Mouse (Mus musculus) intestine, embryonic 16.5 days (tissue): ENCODE results near the gene Meis2. TPM values are rescaled to one million over a fixed set of nuclear protein-coding genes. Genes with fewer than 3 reads are reported as not detected.

Experiments
- ATAC-seq: fragments of 200-750 bp; cut with Nextera tagmentation; 2 replicates; pipeline ENCODE4 v1.8.0; 2017; ENCODE audit warnings: moderate TSS enrichment, moderate library complexity
- H3K27ac ChIP-seq: fragments of 300-500 bp; sonication (generic); 2 replicates; pipeline ENCODE4 v1.5.1; 2014; ENCODE audit warnings: mild to moderate bottlenecking, low read length
- H3K27me3 ChIP-seq: fragments of 300-500 bp; sonication (generic); replicated peaks from 2 replicates; pipeline ENCODE4 v1.6.1; 2014; ENCODE audit warnings: low read length, control low read depth, mixed read lengths; ENCODE audit not compliant: control insufficient read depth, insufficient read depth
- H3K36me3 ChIP-seq: fragments of 300-500 bp; sonication (generic); 2 replicates; pipeline ENCODE4 v1.6.1; 2014; ENCODE audit warnings: low read length, control low read depth; ENCODE audit not compliant: control insufficient read depth, insufficient read depth
- H3K4me1 ChIP-seq: fragments of 300-500 bp; sonication (generic); 2 replicates; pipeline ENCODE4 v1.6.1; 2014; ENCODE audit warnings: low read length, control low read depth, mixed read lengths; ENCODE audit not compliant: control insufficient read depth, insufficient read depth
- H3K4me2 ChIP-seq: fragments of 300-500 bp; sonication (generic); 2 replicates; pipeline ENCODE4 v1.6.1; 2014; ENCODE audit warnings: low read depth, low read length, control low read depth
- H3K4me3 ChIP-seq: fragments of 300-500 bp; sonication (generic); 2 replicates; pipeline ENCODE4 v1.5.1; 2014; ENCODE audit warnings: mild to moderate bottlenecking, low read length
- H3K9ac ChIP-seq: fragments of 300-500 bp; sonication (generic); 2 replicates; pipeline ENCODE4 v1.6.1; 2014; ENCODE audit warnings: low read depth, low read length
- H3K9me3 ChIP-seq: fragments of 300-500 bp; sonication (generic); 2 replicates; pipeline ENCODE4 v1.6.1; 2016; ENCODE audit warnings: low read length, control low read depth; ENCODE audit not compliant: control insufficient read depth
- WGBS: fragments of 180-500 bp; shearing (Covaris S2); extraction: QIAGEN DNeasy Blood & Tissue Kit; methylation state at CpG from one replicate; pipeline ENCODE4 v1.1.7; 2014; 5-methylcytosine and 5-hydroxymethylcytosine counted together
- polyA plus RNA-seq: library from polyadenylated mRNA; unstranded; fragments of >200 nt; fragmentation: Nextera tagmentation; extraction: Ambion mirVana; gene quantifications from 2 replicates; pipeline ENCODE4 v1.2.1, GENCODE M21; 2015

Gene Meis2
- polyA plus RNA-seq, 1 experiment from 2014 or later = 26.8 TPM

GRCm38 (mm10) chr2:115883520-115883919 lies 182.1 kb downstream of the Meis2 start:
- H3K27ac ChIP-seq = no peak overlapping the region
- no peak overlapping the region for H3K4me2 ChIP-seq
- no peak overlapping the region for H3K4me3 ChIP-seq
- no peak for ATAC-seq
- no peaks in the 10 kb centered on the region for H3K27me3 ChIP-seq
- no peaks in the 10 kb centered on the region for H3K36me3 ChIP-seq
- no peaks in the 10 kb centered on the region for H3K9me3 ChIP-seq
- WGBS = 58% methylated on average over 10 of the region's 10 CpGs
- H3K4me1 ChIP-seq = no peaks in the 10 kb centered on the region
- no peak overlapping the region for H3K9ac ChIP-seq

DNA sequence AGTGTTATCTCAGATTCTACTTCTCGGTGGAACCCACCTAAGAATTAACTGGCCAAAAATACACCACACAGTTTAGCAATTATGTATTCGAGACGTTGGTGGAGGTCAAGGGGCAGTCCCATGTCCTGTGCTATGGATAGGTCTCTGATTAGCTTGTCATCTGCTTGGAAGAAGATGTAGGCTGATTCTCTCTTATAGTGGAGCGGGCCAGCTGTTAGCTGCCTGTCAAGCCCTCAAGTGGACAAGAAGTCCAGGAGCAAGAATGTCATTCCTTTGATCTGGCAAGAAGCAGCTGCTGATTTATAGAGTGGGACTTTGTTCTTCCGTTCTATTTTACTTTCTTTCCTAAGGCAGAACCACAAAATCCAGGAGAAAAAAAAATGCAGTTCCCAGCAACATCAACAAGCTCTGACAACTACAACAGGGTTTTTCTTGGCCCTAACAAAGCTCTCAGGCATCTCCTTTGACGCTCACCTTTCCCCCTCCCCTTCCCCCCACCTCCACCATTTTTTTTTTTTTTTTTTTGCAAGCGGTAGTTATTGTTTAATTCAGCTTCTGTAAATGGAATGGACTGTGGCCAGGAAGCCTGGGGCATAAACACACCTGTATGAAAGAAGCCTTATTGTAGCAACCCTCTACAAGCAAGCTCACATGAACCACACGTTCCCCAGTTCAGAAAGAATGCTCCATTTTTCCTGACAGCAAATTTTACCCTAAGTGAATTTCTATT lies 189.7 kb downstream of the Meis2 start:
- no peaks in the 10 kb centered on the region for H3K4me1 ChIP-seq
- H3K9ac ChIP-seq = no peak overlapping the region

GRCm38 (mm10) chr2:115872851-115873250 lies 192.8 kb downstream of the Meis2 start:
- Histone ChIP-seq H3K4me1 (no peaks in the 10 kb centered on the region), H3K27ac (no peak overlapping the region), H3K36me3 (no peaks in the 10 kb centered on the region), H3K27me3 (no peaks in the 10 kb centered on the region), H3K4me2 (no peak overlapping the region), H3K9ac (no peak overlapping the region), H3K9me3 (no peaks in the 10 kb centered on the region), H3K4me3 (no peak overlapping the region)
- 44% methylated on average over 2 of the region's 2 CpGs for WGBS
- ATAC-seq = no peak

More for the DNA sequence above, 189.7 kb downstream of the Meis2 start:
- 53% methylated on average over 8 of the region's 8 CpGs for WGBS
- H3K9me3 ChIP-seq = no peaks in the 10 kb centered on the region
- no peak overlapping the region for H3K4me3 ChIP-seq
- H3K27ac ChIP-seq = no peak overlapping the region
- no peak for ATAC-seq
- H3K4me2 ChIP-seq = no peak overlapping the region
- H3K27me3 ChIP-seq = no peaks in the 10 kb centered on the region
- H3K36me3 ChIP-seq = no peaks in the 10 kb centered on the region

DNA sequence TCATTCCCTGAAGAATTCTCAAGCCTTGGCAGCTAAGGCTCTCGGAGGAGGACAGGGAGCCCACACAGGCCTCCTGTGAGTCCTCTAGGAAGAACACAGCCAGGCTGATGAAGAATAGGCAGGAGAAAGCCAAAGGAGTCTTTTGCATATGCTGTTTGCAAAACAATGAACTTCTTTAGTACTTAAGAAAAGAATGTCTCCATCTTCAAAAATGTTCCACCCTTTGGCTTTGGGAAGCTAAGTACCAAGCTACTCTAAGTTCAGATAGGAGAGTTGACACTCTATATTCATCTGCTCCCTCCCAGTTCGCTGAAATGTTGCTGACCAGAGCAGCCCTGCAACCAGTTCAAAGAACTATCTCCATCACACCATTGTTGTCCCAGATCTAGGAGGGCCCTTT lies 195.7 kb downstream of the Meis2 start:
- Histone ChIP-seq H3K27ac (no peak overlapping the region), H3K27me3 (no peaks in the 10 kb centered on the region), H3K4me2 (no peak overlapping the region), H3K9me3 (no peaks in the 10 kb centered on the region), H3K4me1 (no peaks in the 10 kb centered on the region), H3K4me3 (no peak overlapping the region), H3K36me3 (no peaks in the 10 kb centered on the region), H3K9ac (no peak overlapping the region)
- ATAC-seq = no peak
- WGBS = 49% methylated on average over 2 of the region's 2 CpGs

DNA sequence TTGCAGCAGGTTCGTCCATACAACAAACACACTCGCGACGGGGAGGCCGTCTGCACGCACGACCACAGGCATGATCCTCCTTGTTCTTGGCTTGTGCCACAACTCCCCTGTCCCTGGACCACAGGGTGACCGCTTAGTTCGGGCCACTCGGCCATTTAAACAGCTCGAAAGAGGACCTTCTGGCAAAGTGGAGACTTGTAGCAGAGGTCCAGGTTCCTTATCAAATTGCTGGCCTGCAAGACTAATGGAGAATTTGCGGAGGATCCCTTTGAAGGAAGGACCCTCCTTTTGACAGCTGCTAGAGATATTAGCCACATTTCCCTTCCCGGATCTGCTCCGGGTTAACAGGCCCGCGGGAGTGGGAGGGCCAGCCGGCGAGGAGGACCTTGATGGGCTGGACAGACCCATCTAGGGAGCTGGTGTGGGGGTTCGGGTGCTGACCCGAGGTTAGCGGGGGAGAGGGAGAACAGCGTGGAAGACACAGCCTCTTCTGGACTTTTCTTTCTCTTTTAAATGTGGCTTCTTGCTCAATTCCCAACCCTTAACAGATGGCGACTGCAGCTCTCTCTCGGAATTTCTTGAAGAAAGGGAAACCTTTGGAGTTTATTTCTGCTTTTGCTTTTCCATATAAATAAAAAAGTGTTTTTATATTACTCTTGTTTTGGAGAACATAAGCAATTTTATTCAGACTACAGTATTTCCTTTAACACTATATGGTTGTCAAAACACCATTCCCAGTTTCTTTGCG lies 204.9 kb downstream of the Meis2 start:
- peak overlapping the region; percentile 53 for H3K9ac ChIP-seq
- peak overlapping the region; percentile 50 for H3K4me2 ChIP-seq
- H3K4me3 ChIP-seq = peak overlapping the region; percentile 27
- 7% methylated on average over 25 of the region's 25 CpGs for WGBS
- 0 out of 2 replicates have a peak, but pooled peaks have one; percentile 14 for ATAC-seq
- no peaks in the 10 kb centered on the region for H3K36me3 ChIP-seq
- peak overlapping the region; percentile 23; the same call in 1 of the 2 replicates for H3K27ac ChIP-seq
- H3K4me1 ChIP-seq = peaks cover 14% of the 10 kb centered on the region
- H3K27me3 ChIP-seq = peaks cover 27% of the 10 kb centered on the region
- no peaks in the 10 kb centered on the region for H3K9me3 ChIP-seq

- peak overlapping the region; percentile 27 for H3K4me3 ChIP-seq
- H3K9me3 ChIP-seq = no peaks in the 10 kb centered on the region
- ATAC-seq = peak; percentile 47
- peak overlapping the region; percentile 50 for H3K4me2 ChIP-seq
- H3K4me1 ChIP-seq = peaks cover 14% of the 10 kb centered on the region
- H3K9ac ChIP-seq = 0 out of 2 replicates have a peak overlapping the region, but pooled peaks have one; percentile 53
- 0 out of 2 replicates have a peak overlapping the region, but pooled peaks have one; percentile 23 for H3K27ac ChIP-seq
- peaks cover 27% of the 10 kb centered on the region for H3K27me3 ChIP-seq
- no peaks in the 10 kb centered on the region for H3K36me3 ChIP-seq
- 2% methylated on average over 15 of the region's 15 CpGs for WGBS
Observed at GRCm38 (mm10) chr2:115860141-115860480, 205.5 kb downstream of the Meis2 start.

DNA sequence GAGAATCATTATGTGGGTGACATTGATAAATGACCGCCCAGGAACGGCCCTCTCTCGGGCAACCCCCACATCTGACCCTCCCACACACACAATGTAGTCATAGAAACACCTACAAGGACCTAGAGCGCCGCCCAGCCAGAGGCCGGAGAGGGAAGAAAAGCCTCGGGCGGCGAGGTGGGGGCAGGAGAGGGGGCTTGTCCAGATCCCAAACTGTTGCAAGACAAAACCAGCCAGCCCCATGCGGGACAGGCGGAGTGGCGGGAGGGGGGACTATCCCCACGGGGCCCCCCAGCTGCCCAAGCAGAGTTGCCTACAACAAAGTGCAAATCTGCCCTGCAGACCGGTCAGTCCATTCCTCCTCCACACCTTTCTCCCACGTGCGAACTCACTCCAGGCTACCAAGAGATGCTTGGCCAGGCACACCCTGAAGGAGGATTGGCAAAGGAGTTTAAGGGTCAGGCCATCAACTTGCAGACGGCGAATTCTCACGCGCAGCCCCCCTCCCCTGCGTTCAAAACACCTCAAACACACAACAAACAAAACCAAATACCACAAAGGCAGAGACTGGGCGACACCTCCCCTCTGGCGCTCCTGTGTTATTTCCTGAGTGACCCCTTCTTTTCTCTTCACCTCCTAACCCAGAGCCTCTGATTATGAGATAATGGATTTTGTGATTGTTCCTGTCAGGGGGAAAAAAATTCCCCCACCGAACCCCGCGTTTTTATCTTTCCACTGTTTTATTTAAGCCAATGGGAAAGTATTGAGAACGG lies 206.1 kb downstream of the Meis2 start:
- H3K4me2 ChIP-seq = peak overlapping the region; percentile 50
- H3K4me1 ChIP-seq = peaks cover 18% of the 10 kb centered on the region
- peak overlapping the region; percentile 28; the same call in 1 of the 2 replicates for H3K4me3 ChIP-seq
- peak overlapping the region; percentile 28; the same call in 1 of the 2 replicates for H3K27ac ChIP-seq
- 0 out of 2 replicates have a peak, but pooled peaks have one; percentile 24 for ATAC-seq
- peaks cover 32% of the 10 kb centered on the region for H3K27me3 ChIP-seq
- no peaks in the 10 kb centered on the region for H3K36me3 ChIP-seq
- 10% methylated on average over 27 of the region's 27 CpGs for WGBS
- H3K9ac ChIP-seq = no peak overlapping the region
- no peaks in the 10 kb centered on the region for H3K9me3 ChIP-seq

DNA sequence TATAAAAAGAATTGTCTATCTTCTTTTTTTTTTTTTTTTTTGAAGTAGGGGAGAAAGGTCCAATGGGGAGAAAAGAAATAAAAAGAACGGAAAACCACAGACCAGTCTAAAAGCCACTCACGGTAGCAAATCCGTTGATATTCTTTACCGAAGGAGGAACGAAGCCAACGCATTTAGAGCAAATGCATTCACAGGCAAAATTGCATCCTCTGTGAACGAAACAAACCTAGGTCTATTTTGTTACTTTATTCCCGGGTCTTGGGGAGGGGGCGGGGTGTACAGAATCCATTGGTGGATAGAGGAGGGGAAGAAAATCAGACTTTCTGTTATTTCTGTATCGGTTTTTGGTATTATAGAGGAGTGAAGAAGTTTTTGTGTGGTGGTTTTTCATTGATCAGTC lies 206.7 kb downstream of the Meis2 start:
- 24% methylated on average over 10 of the region's 10 CpGs for WGBS
- H3K4me3 ChIP-seq = no peak overlapping the region
- H3K27ac ChIP-seq = no peak overlapping the region
- H3K9me3 ChIP-seq = no peaks in the 10 kb centered on the region
- no peak overlapping the region for H3K4me2 ChIP-seq
- no peak overlapping the region for H3K9ac ChIP-seq
- ATAC-seq = no peak
- peaks cover 21% of the 10 kb centered on the region for H3K4me1 ChIP-seq
- H3K27me3 ChIP-seq = peaks cover 34% of the 10 kb centered on the region
- H3K36me3 ChIP-seq = no peaks in the 10 kb centered on the region

- H3K4me3 ChIP-seq = no peak overlapping the region
- no peak for ATAC-seq
- H3K4me2 ChIP-seq = no peak overlapping the region
- 0 out of 2 replicates have a peak overlapping the region, but pooled peaks have one; percentile 15 for H3K27ac ChIP-seq
- H3K27me3 ChIP-seq = peaks cover 34% of the 10 kb centered on the region
- no peaks in the 10 kb centered on the region for H3K36me3 ChIP-seq
- 31% methylated on average over 8 of the region's 8 CpGs for WGBS
- H3K4me1 ChIP-seq = peaks cover 21% of the 10 kb centered on the region
- H3K9ac ChIP-seq = no peak overlapping the region
- H3K9me3 ChIP-seq = no peaks in the 10 kb centered on the region
Observed at GRCm38 (mm10) chr2:115858246-115858645, 207.4 kb downstream of the Meis2 start.
